Mouse (Mus musculus) liver, adult 2 months (tissue): ENCODE results near the gene Fbxo44. TPM values are rescaled to one million over a fixed set of nuclear protein-coding genes. Genes with fewer than 3 reads are reported as not detected.

Experiments
- DNase-seq: peaks from one replicate; pipeline ENCODE4 v3.0.0-alpha.2; 2011; ENCODE audit warnings: low read depth, low spot score; ENCODE audit errors: extremely low read depth
- H3K27ac ChIP-seq: fragments of 200-500 bp; replicated peaks from 2 replicates; pipeline ENCODE4 v1.5.1; 2012; ENCODE audit warnings: low read depth, mild to moderate bottlenecking, control low read depth, inconsistent platforms, low read length; ENCODE audit not compliant: insufficient read depth
- H3K27me3 ChIP-seq: fragments of 200-500 bp; 2 replicates; pipeline ENCODE4 v1.6.1; 2012; ENCODE audit warnings: mild to moderate bottlenecking, moderate library complexity, low read length, inconsistent platforms; ENCODE audit not compliant: control insufficient read depth, insufficient read depth
- H3K36me3 ChIP-seq: fragments of 200-500 bp; 2 replicates; pipeline ENCODE4 v1.6.1; 2012; ENCODE audit warnings: low read length, inconsistent platforms; ENCODE audit not compliant: control insufficient read depth, insufficient read depth
- H3K4me1 ChIP-seq: fragments of 200-500 bp; 2 replicates; pipeline ENCODE4 v1.6.1; 2011; ENCODE audit warnings: low read length; ENCODE audit not compliant: control insufficient read depth, insufficient read depth
- H3K4me3 ChIP-seq: fragments of 200-500 bp; 2 replicates; pipeline ENCODE4 v1.5.1; 2011; ENCODE audit warnings: low read depth, mild to moderate bottlenecking, control low read depth, low read length, moderate library complexity; ENCODE audit not compliant: insufficient read depth
- H3K79me2 ChIP-seq: fragments of 200-500 bp; 2 replicates; pipeline ENCODE4 v1.6.1; 2012; ENCODE audit warnings: inconsistent platforms, mild to moderate bottlenecking, low read length, moderate library complexity; ENCODE audit not compliant: control insufficient read depth, insufficient read depth
- H3K9ac ChIP-seq: fragments of 200-500 bp; 2 replicates; pipeline ENCODE4 v1.6.1; 2012; ENCODE audit warnings: low read depth, mild to moderate bottlenecking, control low read depth, inconsistent platforms, low read length
- CTCF ChIP-seq: fragments of 200-500 bp; IDR thresholded peaks from 2 replicates; pipeline ENCODE4 v1.5.1; 2011; ENCODE audit warnings: low read depth, low read length, control low read depth
- POLR2A ChIP-seq: fragments of 200-500 bp; IDR thresholded peaks from 2 replicates; pipeline ENCODE4 v1.6.1; 2011; ENCODE audit warnings: low read length, control low read depth; ENCODE audit not compliant: insufficient read depth; ENCODE audit errors: extremely low read depth
- WGBS: fragments of 180-500 bp; shearing (Covaris S2); methylation state at CpG from one replicate; pipeline ENCODE4 v1.1.7; 2018; 5-methylcytosine and 5-hydroxymethylcytosine counted together
- polyA plus RNA-seq: library from polyadenylated mRNA; depleted of rRNA; stranded (reverse); fragments of >200 nt; gene quantifications from 2 replicates; pipeline ENCODE4 v1.2.3, GENCODE M21; 2012
- total RNA-seq: library from RNA; depleted of rRNA; stranded (reverse); fragments of >200 nt; gene quantifications from 2 replicates; pipeline ENCODE4 v1.2.3, GENCODE M21; 2014

The Fbxo44 gene
- total and polyA plus RNA-seq, 2 experiments, result 2.2 to 2.7 TPM

- Histone ChIP-seq H3K79me2 (no peaks in the 10 kb centered on the region), H3K9ac (no peak overlapping the region), H3K4me1 (no peaks in the 10 kb centered on the region), H3K27ac (no peak overlapping the region), H3K27me3 (no peaks in the 10 kb centered on the region), H3K4me3 (no peak overlapping the region), H3K36me3 (no peaks in the 10 kb centered on the region)
- peak; percentile 4 for DNase-seq
- WGBS, result 7% methylated on average over 15 of the region's 15 CpGs
- TF ChIP-seq POLR2A (no peak), CTCF (peak; percentile 68)
Observed at GRCm38 (mm10) chr4:148115467-148115866, 44.8 kb downstream of the Fbxo44 start.

DNA sequence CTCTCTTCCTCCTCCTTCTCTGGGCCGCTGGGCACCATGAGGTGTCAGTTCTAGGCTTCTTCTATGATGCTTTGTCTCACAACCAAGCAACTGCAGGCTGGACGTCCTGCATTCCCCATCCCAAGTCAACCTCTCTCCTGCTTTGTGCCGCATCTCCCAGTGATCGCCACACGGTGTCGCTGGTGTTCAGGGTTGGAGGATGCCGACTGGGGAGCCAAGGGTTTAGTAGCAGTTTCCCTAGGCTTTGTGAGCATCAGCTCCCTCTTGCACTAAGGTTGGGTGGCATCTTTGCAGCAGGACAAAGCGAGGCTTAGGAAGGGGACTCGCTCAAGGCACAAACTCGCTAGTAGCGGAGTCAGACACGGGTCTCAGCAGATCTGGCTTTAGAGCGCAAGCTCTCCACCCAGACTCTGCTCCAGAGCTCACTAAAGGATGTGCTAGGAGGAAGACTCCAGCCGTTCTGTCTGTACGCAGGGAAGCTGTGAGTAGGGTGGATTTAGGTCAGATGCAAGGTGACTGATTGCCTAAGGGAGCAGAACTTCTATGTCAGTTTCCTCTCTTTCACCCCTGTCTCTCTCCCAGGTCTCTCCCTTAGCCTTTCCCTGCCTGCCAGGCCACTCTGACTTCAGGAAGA lies 45.4 kb downstream of the Fbxo44 start:
- TF ChIP-seq POLR2A (no peak), CTCF (peak; percentile 99)
- 10% methylated on average over 15 of the region's 15 CpGs for WGBS
- no peak overlapping the region for H3K9ac ChIP-seq

GRCm38 (mm10) chr4:148112519-148112918 lies 47.8 kb downstream of the Fbxo44 start:
- H3K27me3 ChIP-seq, result no peaks in the 10 kb centered on the region

More for the DNA sequence above, 45.4 kb downstream of the Fbxo44 start:
- Histone ChIP-seq H3K79me2 (no peaks in the 10 kb centered on the region), H3K27me3 (no peaks in the 10 kb centered on the region), H3K36me3 (no peaks in the 10 kb centered on the region), H3K27ac (no peak overlapping the region), H3K4me3 (no peak overlapping the region), H3K4me1 (no peaks in the 10 kb centered on the region)
- peak; percentile 57 for DNase-seq

DNA sequence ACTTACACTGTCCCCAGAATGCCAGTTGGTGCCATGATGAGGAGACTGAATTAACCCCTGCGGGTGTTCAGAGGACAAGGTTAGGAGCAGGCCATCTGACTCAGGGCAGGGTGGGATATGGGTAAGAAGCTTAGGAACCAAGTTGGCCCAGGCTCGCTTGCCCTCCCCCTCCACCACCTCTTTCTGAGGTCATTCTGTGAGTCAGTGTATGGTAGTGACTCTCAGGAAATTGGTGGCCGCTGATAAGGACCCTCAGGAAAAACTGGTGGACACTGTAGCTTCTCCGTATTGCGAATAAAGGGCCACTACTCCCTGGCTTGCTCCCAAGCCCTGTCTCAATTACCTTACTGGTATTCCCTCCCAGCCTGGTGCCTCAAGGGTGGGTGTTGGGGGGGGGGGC lies 51.1 kb downstream of the Fbxo44 start:
- WGBS, result 72% methylated on average over 5 of the region's 5 CpGs
- TF ChIP-seq POLR2A, result no peak
- no peak for TF ChIP-seq CTCF

More at GRCm38 (mm10) chr4:148112519-148112918, 47.8 kb downstream of the Fbxo44 start:
- TF ChIP-seq CTCF (no peak), POLR2A (no peak)
- Histone ChIP-seq H3K4me3 (no peak overlapping the region), H3K9ac (no peak overlapping the region), H3K4me1 (no peaks in the 10 kb centered on the region), H3K79me2 (no peaks in the 10 kb centered on the region), H3K27ac (no peak overlapping the region), H3K36me3 (no peaks in the 10 kb centered on the region)
- 84% methylated on average over 12 of the region's 12 CpGs for WGBS
- DNase-seq, result no peak

DNA sequence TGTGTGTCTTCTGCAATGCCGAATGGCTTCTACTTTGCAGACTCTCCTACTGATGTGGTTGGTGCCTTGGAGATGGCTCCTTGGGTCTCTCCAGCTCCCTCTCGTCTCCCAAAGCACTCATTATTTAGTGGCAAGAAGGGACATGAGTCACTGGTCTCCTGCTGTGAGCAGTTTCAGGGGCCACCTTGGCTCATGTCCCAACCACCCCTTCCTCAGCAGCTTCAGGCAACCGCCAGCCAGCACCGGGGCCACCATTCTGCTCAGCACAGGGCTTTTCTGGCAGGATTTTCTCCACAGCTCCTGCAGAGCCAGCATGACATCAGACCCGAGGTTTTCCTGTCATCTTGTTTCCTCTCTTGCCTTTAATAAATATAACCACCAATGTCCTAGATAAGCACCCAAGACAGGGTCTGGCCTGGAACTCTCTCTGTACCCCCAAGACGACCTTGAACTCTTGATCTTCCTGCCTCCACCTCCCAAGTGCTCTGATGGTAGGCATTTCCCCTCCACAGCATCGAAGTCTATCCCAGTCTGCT lies 51.6 kb downstream of the Fbxo44 start:
- TF ChIP-seq POLR2A (no peak), CTCF (no peak)
- Histone ChIP-seq H3K27ac (no peak overlapping the region), H3K4me1 (no peaks in the 10 kb centered on the region), H3K36me3 (no peaks in the 10 kb centered on the region), H3K4me3 (no peak overlapping the region), H3K9ac (no peak overlapping the region), H3K27me3 (no peaks in the 10 kb centered on the region), H3K79me2 (no peaks in the 10 kb centered on the region)
- WGBS, result 51% methylated on average over 7 of the region's 7 CpGs
- no peak for DNase-seq

More for the DNA sequence above, 51.1 kb downstream of the Fbxo44 start:
- DNase-seq, result no peak
- H3K36me3 ChIP-seq, result no peaks in the 10 kb centered on the region
- no peaks in the 10 kb centered on the region for H3K79me2 ChIP-seq
- H3K4me3 ChIP-seq, result no peak overlapping the region
- H3K27ac ChIP-seq, result no peak overlapping the region
- H3K9ac ChIP-seq, result no peak overlapping the region
- H3K4me1 ChIP-seq, result no peaks in the 10 kb centered on the region
- H3K27me3 ChIP-seq, result no peaks in the 10 kb centered on the region

GRCm38 (mm10) chr4:148107621-148108291 lies 52.5 kb downstream of the Fbxo44 start:
- TF ChIP-seq CTCF (no peak), POLR2A (no peak)
- H3K27me3 ChIP-seq, result no peaks in the 10 kb centered on the region
- no peak overlapping the region for H3K4me3 ChIP-seq
- no peaks in the 10 kb centered on the region for H3K36me3 ChIP-seq
- 66% methylated on average over 22 of the region's 22 CpGs for WGBS
- no peak overlapping the region for H3K27ac ChIP-seq
- no peak for DNase-seq
- H3K79me2 ChIP-seq, result no peaks in the 10 kb centered on the region
- H3K9ac ChIP-seq, result no peak overlapping the region
- H3K4me1 ChIP-seq, result no peaks in the 10 kb centered on the region
